Mouse (Mus musculus) adrenal gland, postnatal 25 days (tissue): ENCODE data around the gene Trpm1. TPM values are rescaled to one million over a fixed set of nuclear protein-coding genes. Genes with fewer than 3 reads are reported as not detected.

ENCODE experiments used
- DNase-seq: peaks from one replicate; pipeline ENCODE4 v3.0.0; 2021; ENCODE audit warnings: mixed read lengths
- total RNA-seq: library from RNA; stranded (reverse); gene quantifications from 2 replicates; pipeline ENCODE4 v1.2.3, GENCODE M21; 2021

Trpm1 gene
- total RNA-seq, 1 experiment from 2014 or later: not detected

GRCm38 (mm10) chr7:64163890-64164289, 10.3 kb downstream of the Trpm1 start:
- no peak for DNase-seq

GRCm38 (mm10) chr7:64164997-64165396, 11.4 kb downstream of the Trpm1 start:
- peak; percentile 59 for DNase-seq

- DNase-seq: no peak
These were observed 12.4 kb downstream of the Trpm1 start for GRCm38 (mm10) chr7:64166025-64166424.

- no peak for DNase-seq
These were observed 13.1 kb downstream of the Trpm1 start for GRCm38 (mm10) chr7:64166724-64167123.

GRCm38 (mm10) chr7:64179310-64179709, 25.7 kb downstream of the Trpm1 start:
- DNase-seq: no peak

GRCm38 (mm10) chr7:64185203-64185931, 31.7 kb downstream of the Trpm1 start:
- no peak for DNase-seq

GRCm38 (mm10) chr7:64185932-64186312, 32.3 kb downstream of the Trpm1 start:
- DNase-seq: no peak

- peak; percentile 16 for DNase-seq
These were observed 38.8 kb downstream of the Trpm1 start for GRCm38 (mm10) chr7:64192261-64192943.

GRCm38 (mm10) chr7:64193476-64193875, 39.8 kb downstream of the Trpm1 start:
- no peak for DNase-seq

GRCm38 (mm10) chr7:64196114-64196513, 42.5 kb downstream of the Trpm1 start:
- DNase-seq: no peak

GRCm38 (mm10) chr7:64208700-64209099, 55.1 kb downstream of the Trpm1 start:
- DNase-seq: no peak

- no peak for DNase-seq
These were observed 59.2 kb downstream of the Trpm1 start for GRCm38 (mm10) chr7:64212870-64213269.

- DNase-seq: no peak
These were observed 60.4 kb downstream of the Trpm1 start for GRCm38 (mm10) chr7:64214066-64214465.

- no peak for DNase-seq
These were observed 62.0 kb downstream of the Trpm1 start for GRCm38 (mm10) chr7:64215613-64216012.

GRCm38 (mm10) chr7:64217428-64217827, 63.8 kb downstream of the Trpm1 start:
- DNase-seq: no peak

GRCm38 (mm10) chr7:64219765-64220164, 66.1 kb downstream of the Trpm1 start:
- no peak for DNase-seq

GRCm38 (mm10) chr7:64223215-64223614, 69.6 kb downstream of the Trpm1 start:
- DNase-seq: no peak

GRCm38 (mm10) chr7:64226339-64227194, 72.9 kb downstream of the Trpm1 start:
- DNase-seq: no peak

GRCm38 (mm10) chr7:64227586-64227985, 74.0 kb downstream of the Trpm1 start:
- no peak for DNase-seq

GRCm38 (mm10) chr7:64228300-64228699, 74.7 kb downstream of the Trpm1 start:
- DNase-seq: no peak

GRCm38 (mm10) chr7:64229911-64230310, 76.3 kb downstream of the Trpm1 start:
- no peak for DNase-seq

- no peak for DNase-seq
These were observed 77.4 kb downstream of the Trpm1 start for GRCm38 (mm10) chr7:64231001-64231400.

GRCm38 (mm10) chr7:64231996-64232395, 78.4 kb downstream of the Trpm1 start:
- DNase-seq: no peak
